Mouse (Mus musculus) limb, embryonic 15.5 days (tissue): ENCODE data around the gene Mansc4. TPM values are rescaled to one million over a fixed set of nuclear protein-coding genes. Genes with fewer than 3 reads are reported as not detected.

ENCODE experiments used
- ATAC-seq: fragments of 200-750 bp; cut with Nextera tagmentation; 2 replicates; pipeline ENCODE4 v1.8.0; 2017; ENCODE audit warnings: low read depth, moderate TSS enrichment; ENCODE audit not compliant: insufficient number of reproducible peaks, low FRiP score, low TSS enrichment
- H3K27ac ChIP-seq: fragments of 300-500 bp; sonication (generic); 2 replicates; pipeline ENCODE4 v1.5.1; 2015; ENCODE audit warnings: moderate library complexity, mild to moderate bottlenecking, inconsistent platforms
- H3K27me3 ChIP-seq: fragments of 300-500 bp; sonication (generic); 2 replicates; pipeline ENCODE4 v1.6.1; 2015; ENCODE audit warnings: inconsistent platforms
- H3K36me3 ChIP-seq: fragments of 300-500 bp; sonication (generic); 2 replicates; pipeline ENCODE4 v1.6.1; 2015; ENCODE audit warnings: inconsistent platforms
- H3K4me1 ChIP-seq: fragments of 300-500 bp; sonication (generic); 2 replicates; pipeline ENCODE4 v1.6.1; 2015; ENCODE audit warnings: inconsistent platforms
- H3K4me2 ChIP-seq: fragments of 300-500 bp; sonication (generic); 2 replicates; pipeline ENCODE4 v1.6.1; 2015; ENCODE audit warnings: mild to moderate bottlenecking, inconsistent platforms
- H3K4me3 ChIP-seq: fragments of 300-500 bp; sonication (generic); 2 replicates; pipeline ENCODE4 v1.5.1; 2015; ENCODE audit warnings: mild to moderate bottlenecking, inconsistent platforms
- H3K9ac ChIP-seq: fragments of 300-500 bp; sonication (generic); 2 replicates; pipeline ENCODE4 v1.6.1; 2015; ENCODE audit warnings: inconsistent platforms
- H3K9me3 ChIP-seq: fragments of 300-500 bp; sonication (generic); 2 replicates; pipeline ENCODE4 v1.6.1; 2016; ENCODE audit warnings: inconsistent platforms
- WGBS: fragments of 180-500 bp; shearing (Covaris S2); methylation state at CpG from one replicate; pipeline ENCODE4 v1.1.7; 2015; 5-methylcytosine and 5-hydroxymethylcytosine counted together
- polyA plus RNA-seq: library from polyadenylated mRNA; unstranded; fragments of >200 nt; fragmentation: Nextera tagmentation; extraction: Ambion mirVana; gene quantifications from 2 replicates; pipeline ENCODE4 v1.2.1, GENCODE M21; 2015

The Mansc4 gene
- 0.77 and 0.82 TPM in 2 replicates for polyA plus RNA-seq

DNA sequence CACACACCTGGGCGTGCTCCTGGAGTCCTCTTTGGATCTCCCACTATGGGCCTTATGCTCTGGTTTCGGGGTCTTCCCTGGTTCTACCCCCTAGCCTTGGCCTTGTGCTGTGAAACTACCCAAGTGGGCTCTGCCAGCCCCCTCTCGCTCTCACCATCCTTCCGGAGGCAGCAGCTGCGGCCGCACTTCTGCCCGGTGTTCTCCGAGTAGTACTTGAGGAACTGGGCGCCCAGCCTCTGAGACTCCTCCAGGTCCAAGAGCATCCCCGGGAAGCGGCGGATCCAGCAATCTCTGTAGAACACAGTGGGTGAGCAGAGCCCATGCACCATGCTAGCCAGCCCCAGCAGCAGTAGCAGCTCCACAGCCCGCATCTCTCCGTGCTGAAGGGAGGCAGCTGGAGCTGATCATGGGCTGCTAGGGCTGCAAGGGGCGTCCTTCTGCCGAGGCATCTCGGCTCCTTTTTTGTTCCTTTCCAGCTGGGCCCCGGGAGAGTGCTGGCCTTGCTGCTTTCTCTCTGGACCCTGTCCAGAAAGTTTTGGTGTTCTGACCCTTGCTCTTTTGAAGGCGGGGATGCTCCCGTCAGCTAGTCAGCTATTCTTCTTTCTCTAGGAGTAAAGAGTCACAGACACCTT lies at the start of gene Mansc4:
TSS of gene Mansc4 (minus strand) at position 439 of the 632 bp plus-strand sequence.
- Histone ChIP-seq H3K27me3 (no peaks in the 10 kb centered on the region), H3K36me3 (no peaks in the 10 kb centered on the region), H3K4me2 (peak within 1 kb of the TSS; percentile 46), H3K9me3 (no peaks in the 10 kb centered on the region), H3K4me1 (peaks cover 15% of the 10 kb centered on the region), H3K27ac (no peak within 1 kb of the TSS), H3K9ac (0 out of 2 replicates have a peak within 1 kb of the TSS, but pooled peaks have one; percentile 10), H3K4me3 (peak within 1 kb of the TSS; percentile 21)
- 8% methylated on average over 20 of the region's 20 CpGs for WGBS
- ATAC-seq, result no peak

DNA sequence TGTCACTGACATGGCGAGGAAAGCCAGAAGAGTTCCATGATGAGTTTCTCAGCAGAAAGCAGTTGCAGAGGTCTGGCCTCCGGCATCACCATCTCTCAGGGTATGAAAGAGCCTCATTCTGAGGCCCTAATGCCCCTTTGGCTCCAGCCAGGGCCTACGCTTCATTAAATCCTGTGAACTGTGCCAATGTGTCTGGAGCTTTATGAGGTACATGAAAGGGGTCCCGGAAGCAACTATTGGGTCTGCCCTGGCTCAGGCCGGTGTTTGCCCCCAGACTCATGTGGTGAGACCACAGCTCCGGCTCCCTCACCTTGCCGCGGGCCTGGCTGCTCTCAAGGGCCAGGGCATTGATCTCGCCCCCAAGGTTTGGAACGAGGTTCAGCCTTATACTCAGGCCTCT lies 40.4 kb upstream of the Mansc4 start:
- Histone ChIP-seq H3K9ac (no peak overlapping the region), H3K27me3 (no peaks in the 10 kb centered on the region), H3K4me1 (peaks cover 7% of the 10 kb centered on the region), H3K36me3 (no peaks in the 10 kb centered on the region), H3K4me2 (no peak overlapping the region), H3K4me3 (no peak overlapping the region), H3K27ac (peak overlapping the region; percentile 50; the same call in 1 of the 2 replicates), H3K9me3 (no peaks in the 10 kb centered on the region)
- peak; percentile 58 for ATAC-seq
- 60% methylated on average over 10 of the region's 10 CpGs for WGBS

DNA sequence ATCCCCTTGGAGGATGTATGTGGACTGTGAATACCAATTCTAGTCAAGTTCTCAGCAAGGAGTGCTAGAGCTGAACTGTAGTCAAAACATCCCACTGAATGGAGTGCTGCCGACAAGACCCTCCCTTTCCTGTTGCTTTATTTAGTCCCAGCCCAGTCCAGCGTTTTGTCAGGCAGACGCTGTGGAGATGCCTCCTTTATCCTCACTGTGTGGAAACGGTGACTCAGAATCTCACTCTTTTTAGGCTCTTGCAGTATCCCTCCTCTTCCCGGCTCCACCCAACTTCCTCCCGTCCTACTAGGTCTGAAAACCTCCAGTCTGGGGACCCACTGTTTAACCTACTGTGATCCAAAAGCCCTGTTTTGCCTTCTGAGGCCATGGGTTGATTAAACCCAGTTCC lies 34.5 kb upstream of the Mansc4 start:
- H3K4me1 ChIP-seq, result no peaks in the 10 kb centered on the region
- H3K27ac ChIP-seq, result no peak overlapping the region
- no peak overlapping the region for H3K9ac ChIP-seq
- H3K27me3 ChIP-seq, result peaks cover 6% of the 10 kb centered on the region; the same call in 1 of the 2 replicates
- no peak overlapping the region for H3K4me3 ChIP-seq
- no peak for ATAC-seq
- no peaks in the 10 kb centered on the region for H3K9me3 ChIP-seq
- no peaks in the 10 kb centered on the region for H3K36me3 ChIP-seq
- no peak overlapping the region for H3K4me2 ChIP-seq
- 56% methylated on average over 6 of the region's 6 CpGs for WGBS

DNA sequence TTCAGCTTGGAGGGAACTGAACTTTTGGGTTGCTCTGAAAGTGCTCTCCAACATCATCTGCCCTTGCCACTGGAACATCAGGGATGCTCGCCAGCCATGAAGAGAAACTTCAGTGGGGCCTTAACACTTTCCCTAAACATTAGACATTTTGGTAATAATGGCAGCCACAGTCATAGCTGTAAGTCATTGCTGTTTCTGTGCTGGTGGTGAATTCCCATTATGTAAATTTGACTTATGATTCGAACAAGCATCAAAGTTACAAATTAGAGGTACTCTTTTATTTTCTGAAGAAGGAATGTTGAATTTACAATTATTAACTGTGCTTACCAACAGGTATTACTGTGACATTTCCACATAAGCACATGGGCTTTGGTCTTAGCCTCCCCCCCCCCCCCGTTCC lies 31.4 kb upstream of the Mansc4 start:
- no peak overlapping the region for H3K9ac ChIP-seq
- 84% methylated on average over 3 of the region's 3 CpGs for WGBS
- no peak for ATAC-seq
- H3K36me3 ChIP-seq, result no peaks in the 10 kb centered on the region
- peaks cover 6% of the 10 kb centered on the region; the same call in 1 of the 2 replicates for H3K27me3 ChIP-seq
- H3K9me3 ChIP-seq, result no peaks in the 10 kb centered on the region
- H3K4me1 ChIP-seq, result no peaks in the 10 kb centered on the region
- no peak overlapping the region for H3K4me2 ChIP-seq
- no peak overlapping the region for H3K27ac ChIP-seq
- H3K4me3 ChIP-seq, result no peak overlapping the region

DNA sequence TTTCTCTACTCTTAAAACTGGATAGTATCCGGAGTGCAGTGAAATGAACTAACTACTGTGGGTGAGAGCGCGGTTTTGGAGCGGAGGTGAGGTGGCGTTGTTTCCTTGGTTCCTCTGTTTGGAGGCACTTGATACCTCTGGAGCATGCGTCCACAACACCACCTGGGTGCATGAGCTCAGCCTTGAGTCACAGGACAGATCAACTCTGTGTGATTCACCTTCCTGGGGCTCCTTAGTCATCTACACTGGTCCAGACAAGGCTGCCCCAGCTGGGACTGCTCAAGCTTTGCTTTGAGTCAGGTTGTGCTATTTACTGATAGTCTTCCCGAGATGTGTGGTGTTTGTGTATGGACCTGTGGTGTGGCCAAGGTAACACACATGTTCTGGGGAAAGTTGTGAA lies 30.9 kb upstream of the Mansc4 start:
- Histone ChIP-seq H3K4me3 (no peak overlapping the region), H3K9me3 (no peaks in the 10 kb centered on the region), H3K9ac (no peak overlapping the region), H3K27me3 (peaks cover 6% of the 10 kb centered on the region; the same call in 1 of the 2 replicates), H3K4me1 (no peaks in the 10 kb centered on the region), H3K36me3 (peaks cover 3% of the 10 kb centered on the region; the same call in 1 of the 2 replicates), H3K27ac (no peak overlapping the region), H3K4me2 (no peak overlapping the region)
- ATAC-seq, result no peak
- WGBS, result 94% methylated on average over 7 of the region's 7 CpGs

DNA sequence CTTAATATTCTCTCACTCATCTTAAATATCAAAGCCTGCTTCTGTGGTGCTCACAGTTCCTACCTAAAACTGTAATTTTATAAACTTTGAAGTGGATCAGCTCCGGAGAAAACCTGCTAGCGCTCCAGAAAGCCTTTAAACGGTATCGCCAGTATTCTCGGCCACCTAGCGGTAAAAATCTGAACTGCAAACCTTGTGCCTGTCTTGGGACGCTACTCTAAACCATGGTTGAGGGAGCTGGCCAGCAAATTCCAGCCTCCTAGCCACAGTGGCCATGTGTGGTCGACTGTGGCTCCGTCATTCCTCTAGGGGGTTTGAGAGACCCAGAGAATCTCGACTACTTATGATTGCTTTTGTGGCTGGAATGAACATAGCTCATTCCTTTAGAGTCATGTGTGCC lies 29.7 kb upstream of the Mansc4 start:
- Histone ChIP-seq H3K4me1 (no peaks in the 10 kb centered on the region), H3K36me3 (peaks cover 8% of the 10 kb centered on the region), H3K4me2 (no peak overlapping the region), H3K9me3 (no peaks in the 10 kb centered on the region), H3K27ac (no peak overlapping the region), H3K4me3 (no peak overlapping the region), H3K9ac (no peak overlapping the region), H3K27me3 (peaks cover 6% of the 10 kb centered on the region; the same call in 1 of the 2 replicates)
- 8% methylated on average over 10 of the region's 10 CpGs for WGBS
- ATAC-seq, result no peak

DNA sequence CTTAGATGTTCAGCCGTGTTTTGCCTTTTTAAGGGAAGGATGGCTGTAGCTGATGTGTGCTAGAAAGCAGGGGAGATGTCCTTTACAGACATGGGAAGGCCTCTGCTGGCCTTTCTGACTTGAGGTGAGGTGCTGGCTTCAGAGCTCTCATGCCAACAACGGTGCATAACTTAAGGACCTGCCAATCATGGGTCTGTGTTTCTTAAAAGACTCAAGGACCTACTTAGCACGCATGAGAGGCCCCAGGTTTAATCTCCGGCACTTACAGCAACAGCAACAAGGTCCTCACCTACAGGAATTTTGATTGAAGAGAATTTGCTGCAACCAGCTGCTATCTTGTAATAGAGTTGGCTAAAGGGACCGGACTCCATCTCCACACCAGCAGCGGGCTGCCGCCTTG lies 22.5 kb upstream of the Mansc4 start:
- Histone ChIP-seq H3K27ac (no peak overlapping the region), H3K9me3 (no peaks in the 10 kb centered on the region), H3K27me3 (no peaks in the 10 kb centered on the region), H3K4me2 (no peak overlapping the region), H3K4me1 (no peaks in the 10 kb centered on the region), H3K36me3 (peaks cover 55% of the 10 kb centered on the region), H3K9ac (no peak overlapping the region), H3K4me3 (no peak overlapping the region)
- WGBS, result 92% methylated on average over 7 of the region's 7 CpGs
- no peak for ATAC-seq

DNA sequence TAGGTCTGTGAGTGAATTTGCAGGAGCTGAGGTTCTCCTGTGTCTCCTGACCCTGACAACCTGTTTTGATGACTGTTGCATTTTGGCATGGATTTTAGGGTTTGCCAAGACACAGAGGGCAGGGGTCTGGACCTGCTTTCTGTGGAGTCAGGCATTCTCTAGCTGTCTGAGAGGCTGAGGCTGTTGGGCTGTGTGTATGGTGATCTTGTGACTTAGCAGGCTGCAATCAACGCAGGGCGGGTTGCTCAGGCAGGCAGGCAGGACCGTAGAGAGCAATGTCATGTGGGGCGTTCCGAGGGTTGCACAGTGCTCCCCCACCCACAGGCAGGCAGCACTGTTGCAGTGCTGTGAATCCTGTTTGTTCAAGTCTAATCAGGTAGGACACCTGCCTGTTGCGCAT lies 19.9 kb upstream of the Mansc4 start:
- Histone ChIP-seq H3K9ac (no peak overlapping the region), H3K9me3 (no peaks in the 10 kb centered on the region), H3K4me3 (no peak overlapping the region), H3K27ac (no peak overlapping the region), H3K27me3 (no peaks in the 10 kb centered on the region), H3K4me1 (no peaks in the 10 kb centered on the region), H3K4me2 (no peak overlapping the region), H3K36me3 (peaks cover 59% of the 10 kb centered on the region)
- 92% methylated on average over 6 of the region's 6 CpGs for WGBS
- no peak for ATAC-seq

DNA sequence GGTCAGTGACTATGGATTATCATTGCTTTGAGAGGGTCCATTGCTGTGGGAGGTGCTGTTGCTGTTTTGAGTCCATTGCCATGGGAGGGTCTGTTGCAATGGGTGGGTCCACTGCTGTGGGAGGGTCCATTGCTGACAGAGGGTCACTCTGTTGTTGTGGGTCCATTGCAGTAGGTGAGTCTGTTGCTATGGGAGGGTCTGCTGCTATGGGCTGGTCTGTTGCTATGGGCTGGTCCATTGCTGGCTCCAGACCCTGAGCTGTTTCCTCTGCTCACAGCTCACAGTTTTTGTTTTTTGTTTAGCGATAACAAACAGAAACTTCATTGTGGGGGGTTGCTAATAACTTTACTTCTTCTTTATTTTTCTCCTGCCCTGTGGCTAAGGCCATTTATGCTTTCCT lies 18.7 kb upstream of the Mansc4 start:
- Histone ChIP-seq H3K9ac (no peak overlapping the region), H3K27me3 (no peaks in the 10 kb centered on the region), H3K36me3 (peaks cover 63% of the 10 kb centered on the region), H3K27ac (no peak overlapping the region), H3K4me1 (no peaks in the 10 kb centered on the region), H3K4me2 (no peak overlapping the region), H3K4me3 (no peak overlapping the region), H3K9me3 (no peaks in the 10 kb centered on the region)
- no peak for ATAC-seq
- 93% methylated on average over 1 of the region's 1 CpGs for WGBS

DNA sequence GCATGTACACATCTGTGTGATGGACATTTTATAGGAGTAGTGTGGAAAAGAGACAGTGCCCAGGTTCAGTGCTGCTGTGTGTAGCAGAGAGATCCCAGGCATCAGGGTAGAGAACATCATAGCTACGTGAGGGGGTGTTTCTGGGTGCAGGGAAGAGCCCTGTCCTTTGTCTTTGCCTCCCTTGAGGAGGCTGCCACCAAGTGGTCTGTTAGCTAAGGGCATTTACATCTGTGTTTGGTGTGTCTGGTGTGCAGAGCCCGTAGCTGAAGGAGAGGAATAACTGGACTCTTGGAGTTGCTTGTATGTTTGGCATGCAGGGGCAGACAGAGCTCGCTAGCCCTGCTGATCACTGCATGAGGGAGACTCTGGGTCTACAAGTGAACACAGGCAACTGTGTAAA lies 15.5 kb upstream of the Mansc4 start:
- ATAC-seq, result no peak
- peaks cover 3% of the 10 kb centered on the region; the same call in 1 of the 2 replicates for H3K4me1 ChIP-seq
- H3K4me2 ChIP-seq, result no peak overlapping the region
- H3K9me3 ChIP-seq, result no peaks in the 10 kb centered on the region
- H3K36me3 ChIP-seq, result peaks cover 42% of the 10 kb centered on the region
- 87% methylated on average over 3 of the region's 3 CpGs for WGBS
- H3K27me3 ChIP-seq, result no peaks in the 10 kb centered on the region
- H3K4me3 ChIP-seq, result no peak overlapping the region
- no peak overlapping the region for H3K9ac ChIP-seq
- H3K27ac ChIP-seq, result no peak overlapping the region

DNA sequence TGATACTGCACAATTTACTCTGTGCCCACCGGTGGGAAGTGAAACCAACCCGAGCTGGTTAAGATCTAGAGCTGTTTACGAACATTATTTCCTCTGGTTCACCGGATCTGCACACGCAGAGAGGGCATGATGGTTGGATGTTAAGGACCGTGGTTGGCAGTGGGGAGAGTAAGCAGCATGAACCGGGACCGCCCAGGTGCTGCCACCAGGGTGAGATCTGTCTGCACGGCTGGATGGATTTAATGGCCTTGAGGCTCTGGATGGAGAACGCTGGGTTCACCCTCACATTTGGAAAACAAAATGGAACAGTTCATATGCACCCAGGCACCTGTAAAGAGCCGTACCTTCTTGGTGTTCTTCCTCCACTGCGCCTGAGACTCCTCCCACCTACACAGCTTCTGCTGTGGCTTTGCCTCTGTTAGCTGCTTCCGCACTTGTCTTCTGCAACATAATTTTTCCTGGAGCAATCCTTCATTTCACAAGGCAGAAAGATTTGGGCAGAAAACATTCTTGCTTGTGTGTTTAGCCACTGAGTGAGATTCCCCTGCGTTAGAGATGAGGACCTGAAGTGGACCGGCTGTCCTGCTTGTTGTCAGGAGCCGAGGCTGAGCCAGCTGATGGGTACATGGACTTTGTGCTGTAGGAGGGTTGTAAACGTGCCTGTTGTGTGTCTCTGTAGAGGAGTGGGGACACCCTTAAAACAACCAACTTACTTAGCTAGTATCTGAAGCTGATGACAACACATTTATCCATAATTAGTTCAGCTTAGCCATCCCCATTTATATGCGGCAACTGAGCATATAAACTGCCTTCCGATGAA lies 12.8 kb upstream of the Mansc4 start:
- 69% methylated on average over 19 of the region's 19 CpGs for WGBS
- Histone ChIP-seq H3K4me3 (no peak overlapping the region), H3K9me3 (no peaks in the 10 kb centered on the region), H3K4me2 (no peak overlapping the region), H3K9ac (no peak overlapping the region), H3K36me3 (peaks cover 28% of the 10 kb centered on the region), H3K4me1 (peaks cover 7% of the 10 kb centered on the region; the same call in 1 of the 2 replicates), H3K27ac (no peak overlapping the region), H3K27me3 (no peaks in the 10 kb centered on the region)
- no peak for ATAC-seq

DNA sequence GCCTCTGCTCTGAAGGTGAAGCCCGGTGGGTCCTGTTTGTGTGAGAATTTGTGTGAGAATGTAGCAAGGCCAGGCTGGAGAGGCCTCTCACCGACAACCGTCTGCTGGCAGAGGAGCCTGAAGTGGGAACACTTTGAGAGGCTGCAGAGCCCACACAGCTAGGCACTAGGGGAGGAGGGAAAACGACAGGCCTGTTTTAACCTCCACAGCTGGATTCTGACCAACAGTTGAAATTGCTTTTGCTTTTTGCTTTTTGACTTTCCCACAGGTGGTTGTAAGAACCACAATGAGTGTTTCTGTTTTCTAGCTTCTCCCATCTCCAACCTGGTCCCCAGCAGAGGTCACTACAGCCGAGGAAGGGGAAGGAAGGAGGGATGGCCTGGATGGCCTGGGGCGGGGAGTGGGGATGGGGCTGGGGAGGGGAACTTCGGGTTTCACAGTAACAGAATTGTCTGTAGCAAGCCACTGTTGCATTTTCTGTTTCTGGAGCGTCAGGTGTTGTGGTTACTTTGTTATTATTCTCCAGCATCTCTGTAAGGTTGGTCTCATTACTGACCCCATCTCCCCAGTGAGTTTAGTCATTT lies 10.6 kb upstream of the Mansc4 start:
- peaks cover 19% of the 10 kb centered on the region for H3K4me1 ChIP-seq
- WGBS, result 42% methylated on average over 8 of the region's 8 CpGs
- H3K27me3 ChIP-seq, result no peaks in the 10 kb centered on the region
- ATAC-seq, result no peak
- peaks cover 15% of the 10 kb centered on the region for H3K36me3 ChIP-seq
- no peak overlapping the region for H3K9ac ChIP-seq
- H3K4me2 ChIP-seq, result no peak overlapping the region
- H3K9me3 ChIP-seq, result no peaks in the 10 kb centered on the region
- no peak overlapping the region for H3K4me3 ChIP-seq
- no peak overlapping the region for H3K27ac ChIP-seq
